12 mouse cellular contexts compared by ENCODE assay signal in the genomic region with DNA sequence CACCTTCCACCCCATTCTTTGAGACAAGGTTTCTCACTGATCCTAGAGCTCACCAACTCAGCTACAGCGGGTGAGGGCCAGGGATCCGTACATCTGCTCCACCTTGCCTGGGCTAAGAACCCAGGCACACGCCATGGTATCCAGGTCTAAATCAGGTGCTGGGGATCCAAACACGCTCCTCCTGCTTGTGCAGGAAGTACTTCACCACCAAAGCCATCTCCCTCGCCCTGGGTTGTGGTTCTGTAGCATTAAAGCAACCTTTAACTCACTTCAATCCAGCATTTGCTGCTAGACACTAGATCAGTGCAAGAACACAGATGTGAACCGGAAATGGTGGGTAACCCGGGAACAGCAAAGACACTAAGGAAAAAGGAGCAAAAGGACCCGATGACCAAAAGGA. TPM values are rescaled to one million over a fixed set of nuclear protein-coding genes. Genes with fewer than 3 reads are reported as not detected.
DNase-seq lines count a peak whose midpoint lies in the region; ATAC-seq lines count a peak whose summit lies in the region.
"Had no signal": no experiment of that assay in that cellular context is flagged by ENCODE, and none has a peak within 500 bp of the region (broad histone marks: within the 10 kb centered on the region; RNA-seq: fewer than 3 reads in every experiment).

No protein-coding gene starts in this region.

- DNase-seq in cerebellum, postnatal 4 days (ENCODE audit: low spot score in 2 of 2): no peak
- peak; percentile 63 for DNase-seq in brain, adult 2 months (ENCODE audit: low read depth, low spot score)
- peak; percentile 70 for DNase-seq in cerebellum, adult 9-11 months
- DNase-seq in naive thymus-derived CD4-positive, alpha-beta T cell, adult 2 months (ENCODE audit: low read depth): peak; percentile 50
- DNase-seq in adrenal gland, adult 18-20 months (ENCODE audit: low spot score in 2 of 2): no peak
- no peak for DNase-seq in heart, adult 18-20 months
- DNase-seq in urinary bladder, postnatal 25 days (ENCODE audit: low spot score): no peak

- peak; percentile 54 for ATAC-seq in cerebellum, adult (ENCODE audit: insufficient number of reproducible peaks, low FRiP score, low TSS enrichment)
- ATAC-seq: midbrain, embryonic 15.5 days had no signal

RNA-seq across cellular contexts. Expression of a gene that starts 7.7 kb away (rescaled TPM):
- total RNA-seq in adrenal gland, adult 18-20 months (2021): 1 to 10 TPM; 1.6 to 2.3 TPM
- total RNA-seq in heart, adult 18-20 months (2021): 1 to 10 TPM; 1.0 to 3.6 TPM

RNA-seq across cellular contexts. Expression of a gene that starts 19.5 kb away (rescaled TPM):
- total RNA-seq in adrenal gland, adult 18-20 months (2021): not detected
- not detected for total RNA-seq in heart, adult 18-20 months (2021)

RNA-seq across cellular contexts. Expression of a gene that starts 42.5 kb away (rescaled TPM):
- under 1 TPM; 0.13 to 0.43 TPM for total RNA-seq in adrenal gland, adult 18-20 months (2021)
- total RNA-seq in heart, adult 18-20 months (2021): under 1 TPM in 1 of 2 experiments, not detected in 1; 0.28 TPM
- total RNA-seq: adrenal gland, adult 8-10 months; common myeloid progenitor, adult 5-6 weeks; neutrophil, adult 5-6 weeks had no signal

RNA-seq across cellular contexts. Expression of a gene that starts 42.6 kb away (rescaled TPM):
- 10 to 100 TPM; 13.4 to 15.5 TPM for total RNA-seq in adrenal gland, adult 18-20 months (2021)
- 10 to 100 TPM; 15.2 to 16.1 TPM for total RNA-seq in heart, adult 18-20 months (2021)

RNA-seq across cellular contexts. Expression of a gene that starts 42.6 kb away (rescaled TPM):
- total RNA-seq in adrenal gland, adult 18-20 months (2021): 10 to 100 TPM; 11.7 to 14.1 TPM
- 10 to 100 TPM in 1 of 2 experiments, 1 to 10 TPM in 1; 7.7 to 10.8 TPM for total RNA-seq in heart, adult 18-20 months (2021)

Comparison
In these comparisons a context has a peak if more than half of its experiments do, and no peak if none do; other contexts are left out.
1. DNase-seq: peak in brain, adult 2 months (single experiment), cerebellum, adult 9-11 months (single experiment) and naive thymus-derived CD4-positive, alpha-beta T cell, adult 2 months (single experiment); none in cerebellum, postnatal 4 days (0 of 2), adrenal gland, adult 18-20 months (0 of 2), heart, adult 18-20 months (0 of 2) and urinary bladder, postnatal 25 days (single experiment).